Mouse (Mus musculus) telencephalon, adult 2 months (tissue): Measurements from ENCODE around the gene Pam16.
A peak's percentile ranks its signal among the peaks of the same experiment; 100 is the strongest.

Experiments
- DNase-seq: peaks from one replicate; pipeline ENCODE4 v3.0.0-alpha.2; 2011; ENCODE audit warnings: low read depth, low spot score

Pam16 gene

GRCm38 (mm10) chr16:4646831-4647230, 22.0 kb upstream of the Pam16 start:
- DNase-seq = no peak

- DNase-seq = no peak
These were observed 21.1 kb upstream of the Pam16 start for GRCm38 (mm10) chr16:4645867-4646266.

- DNase-seq = peak; percentile 45
These were observed 19.1 kb upstream of the Pam16 start for GRCm38 (mm10) chr16:4643670-4644419.

- no peak for DNase-seq
These were observed 18.1 kb upstream of the Pam16 start for GRCm38 (mm10) chr16:4642937-4643336.

- DNase-seq = peak; percentile 82
These were observed 17.4 kb upstream of the Pam16 start for GRCm38 (mm10) chr16:4642190-4642589.

GRCm38 (mm10) chr16:4641119-4641838, 16.5 kb upstream of the Pam16 start:
- DNase-seq = no peak

- no peak for DNase-seq
These were observed 15.6 kb upstream of the Pam16 start for GRCm38 (mm10) chr16:4640267-4641005.

GRCm38 (mm10) chr16:4639831-4640237, 15.0 kb upstream of the Pam16 start, which contains the start of the genes Vasn and Dnaja3:
Gene Vasn (plus strand): TSS chr16:4639941.
Gene Dnaja3 (plus strand): TSS chr16:4639989.
- DNase-seq = peak; percentile 46

- DNase-seq = no peak
These were observed 14.2 kb upstream of the Pam16 start for GRCm38 (mm10) chr16:4638891-4639390.

- DNase-seq = no peak
These were observed 11.0 kb upstream of the Pam16 start for GRCm38 (mm10) chr16:4635760-4636159.

GRCm38 (mm10) chr16:4634681-4635080, 9.9 kb upstream of the Pam16 start:
- no peak for DNase-seq

- DNase-seq = no peak
These were observed 8.9 kb upstream of the Pam16 start for GRCm38 (mm10) chr16:4633661-4634060.

GRCm38 (mm10) chr16:4632050-4632449, 7.3 kb upstream of the Pam16 start:
- no peak for DNase-seq

- DNase-seq = no peak
These were observed 5.2 kb upstream of the Pam16 start for GRCm38 (mm10) chr16:4629950-4630349.

GRCm38 (mm10) chr16:4628898-4629419, 4.2 kb upstream of the Pam16 start:
- no peak for DNase-seq

GRCm38 (mm10) chr16:4627105-4627504, 2.3 kb upstream of the Pam16 start:
- DNase-seq = no peak

GRCm38 (mm10) chr16:4624074-4624473, 714 bp downstream of the Pam16 start:
- no peak for DNase-seq

- DNase-seq = no peak
These were observed 8.0 kb downstream of the Pam16 start for GRCm38 (mm10) chr16:4616829-4617228.

GRCm38 (mm10) chr16:4615297-4615696, 9.5 kb downstream of the Pam16 start:
- no peak for DNase-seq

GRCm38 (mm10) chr16:4614639-4615038, 10.1 kb downstream of the Pam16 start:
- DNase-seq = no peak

GRCm38 (mm10) chr16:4613736-4614135, 11.1 kb downstream of the Pam16 start:
- DNase-seq = no peak

- DNase-seq = no peak
These were observed 13.1 kb downstream of the Pam16 start for GRCm38 (mm10) chr16:4611676-4612075.
